Mouse (Mus musculus) granulocyte monocyte progenitor cell, adult 5-6 weeks (primary cell): ENCODE data around the gene Gpr84. TPM values are rescaled to one million over a fixed set of nuclear protein-coding genes. Genes with fewer than 3 reads are reported as not detected.
"Not testable (repeated sequence)": the region's sequence is repeated elsewhere in the genome, so short reads cannot be mapped to it uniquely, and the experiment has no call there.

Experiments
- ATAC-seq: replicated peaks from 2 replicates; pipeline ENCODE4 v1.8.0; 2016; ENCODE audit warnings: mild to moderate bottlenecking, moderate TSS enrichment, inconsistent platforms; ENCODE audit not compliant: poor library complexity, severe bottlenecking
- total RNA-seq, 2 experiments: library from RNA; stranded (forward) in 1 of 2; stranded (reverse) in 1 of 2; fragments of 200-712, 200-1000 nt in 1 of 2; fragments of >200 nt in 1 of 2; fragmentation: Nextera tagmentation in 1 of 2; gene quantifications; 2 replicates each; pipeline ENCODE4 v1.2.3; 2014 to 2017

Gene Gpr84
- total RNA-seq, 2 experiments from 2014 or later: 0.77 to 1.0 TPM

DNA sequence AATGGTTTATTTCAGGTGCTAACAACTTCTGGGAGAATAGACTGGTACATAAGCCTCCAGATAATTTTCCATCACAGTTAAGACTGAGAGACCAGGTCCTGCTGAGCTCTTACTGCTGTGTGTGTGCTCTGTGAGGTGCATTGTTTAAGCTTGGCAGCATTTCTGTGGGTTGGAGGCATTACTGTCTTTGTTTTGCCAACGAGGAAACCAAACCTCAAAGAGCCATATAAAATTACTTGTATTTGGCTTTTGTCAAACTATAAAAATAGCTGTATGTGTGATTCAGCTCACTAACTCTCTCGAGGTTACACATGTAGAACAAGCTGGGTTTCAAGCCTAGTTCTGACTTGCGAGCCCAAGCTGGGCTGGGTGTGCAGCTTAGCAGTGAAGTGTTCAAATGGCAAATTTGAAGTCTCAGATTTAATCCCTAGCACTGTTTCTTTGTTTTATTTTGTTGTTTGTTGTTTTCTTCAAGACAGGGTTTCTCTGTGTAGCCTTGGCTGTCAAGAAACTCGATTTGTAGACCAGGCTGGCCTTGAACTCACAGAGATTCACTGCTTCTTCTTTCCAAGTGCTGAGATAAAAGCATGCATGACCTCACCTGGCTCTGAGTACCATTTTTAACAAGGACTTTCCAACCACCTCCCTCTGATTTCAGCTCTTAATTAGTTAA lies 17.6 kb downstream of the Gpr84 start:
- no peak for ATAC-seq

DNA sequence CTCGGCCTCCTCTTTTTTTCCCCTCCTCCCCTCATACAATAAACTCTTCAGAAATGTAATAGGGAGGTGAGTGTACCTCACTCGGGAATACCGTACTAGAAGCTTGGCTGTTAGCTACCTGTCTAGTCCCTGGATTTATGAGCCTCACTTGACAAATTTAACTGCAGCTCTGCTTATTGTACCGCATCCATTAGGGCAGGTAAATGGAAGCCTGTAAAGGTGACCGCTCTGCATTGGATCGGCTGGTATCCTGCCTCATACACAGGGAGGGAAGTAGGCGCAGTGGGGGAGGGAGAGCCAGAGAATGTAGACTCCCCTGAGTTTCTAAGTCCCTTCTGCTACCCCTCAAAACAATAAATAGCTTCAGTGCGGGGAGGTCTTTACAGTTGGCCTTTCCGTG lies 19.6 kb downstream of the Gpr84 start:
- no peak for ATAC-seq

DNA sequence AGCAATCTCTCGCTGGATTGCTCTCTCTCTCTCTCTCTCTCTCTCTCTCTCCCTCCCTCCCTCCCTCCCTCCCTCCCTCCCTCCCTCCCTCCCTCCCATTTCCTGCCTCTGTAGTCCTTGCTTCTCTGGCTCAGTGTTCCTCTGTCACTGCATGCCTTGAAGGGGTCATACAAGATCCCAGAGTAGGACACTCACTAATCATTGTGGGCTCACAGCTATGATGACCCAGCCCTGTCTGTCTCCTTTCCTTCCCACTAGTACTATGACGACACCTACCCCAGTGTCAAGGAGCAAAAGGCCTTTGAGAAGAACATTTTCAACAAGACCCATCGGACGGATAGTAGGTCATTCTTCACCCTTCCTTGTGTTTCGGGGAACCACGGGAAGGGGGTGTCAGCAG lies 20.0 kb downstream of the Gpr84 start:
- no peak for ATAC-seq

DNA sequence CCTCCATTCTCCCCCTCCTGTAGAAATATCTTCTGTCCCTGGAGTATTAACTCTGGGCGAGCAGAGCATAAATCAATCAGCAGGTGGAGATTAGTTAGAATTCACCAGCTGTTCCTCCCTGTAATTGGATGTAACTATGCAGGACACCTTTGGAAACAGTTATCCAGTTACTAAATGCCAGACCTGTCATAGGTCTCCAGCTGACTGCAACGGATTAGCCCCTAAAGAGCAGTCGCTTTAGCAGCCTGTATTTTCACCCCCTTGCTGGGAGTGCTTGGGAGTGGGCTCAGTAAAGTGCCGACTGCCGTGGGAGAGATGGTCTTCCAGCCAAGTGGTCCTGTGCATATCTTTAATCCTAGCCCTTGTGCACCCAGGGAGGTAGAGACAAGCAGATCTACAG lies 20.8 kb downstream of the Gpr84 start:
- ATAC-seq: no peak

DNA sequence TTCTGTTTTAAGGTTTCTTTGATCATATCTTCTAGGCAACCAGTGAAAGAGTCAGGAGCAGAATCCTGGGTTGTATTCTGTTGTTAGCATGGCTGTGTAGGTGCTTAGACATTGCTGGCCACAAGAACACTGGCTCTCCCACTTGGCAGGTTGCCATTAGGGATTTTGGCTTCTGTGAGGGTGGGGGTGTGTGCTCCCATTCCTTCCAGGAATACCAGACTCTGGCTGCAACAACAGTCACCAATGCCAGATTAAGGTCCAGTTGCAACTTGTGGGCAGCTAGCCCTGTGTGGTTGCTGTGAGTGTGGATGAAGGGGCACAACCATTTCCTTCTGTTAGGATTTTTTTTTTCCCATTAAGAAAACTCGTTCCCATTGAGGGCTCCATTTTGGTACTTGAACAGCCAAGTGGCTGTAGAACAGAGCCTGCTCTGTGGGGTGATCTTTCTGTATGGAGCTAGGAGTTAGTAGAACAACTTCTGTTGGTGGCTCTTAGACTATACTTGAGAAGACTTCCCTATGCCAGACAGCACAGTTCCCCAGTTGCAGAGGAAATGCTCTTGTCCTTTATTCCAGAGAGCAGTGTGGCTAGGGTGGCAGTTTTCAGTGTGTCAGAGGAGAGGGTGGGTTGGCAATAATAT lies 24.5 kb downstream of the Gpr84 start:
- no peak for ATAC-seq

DNA sequence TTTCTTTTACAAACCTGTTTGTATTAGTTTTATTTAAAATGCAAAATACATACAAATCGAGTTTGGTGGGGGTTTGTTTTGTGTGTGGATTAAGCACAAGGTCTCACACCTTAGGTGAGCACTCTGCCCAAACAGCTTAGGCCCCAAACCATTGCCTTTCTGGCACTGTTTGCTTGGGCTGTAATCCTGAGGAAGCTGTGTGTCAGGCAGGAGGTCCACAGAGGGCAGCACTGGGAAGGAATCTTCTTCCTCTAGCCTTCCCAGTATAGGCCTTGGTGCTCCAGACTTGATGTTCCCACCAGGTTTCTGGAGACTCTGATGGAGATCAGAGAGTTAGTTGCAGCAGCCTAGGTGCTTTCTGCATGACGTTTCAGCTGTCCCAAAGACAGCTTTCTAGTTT lies 25.8 kb downstream of the Gpr84 start:
- ATAC-seq: no peak

DNA sequence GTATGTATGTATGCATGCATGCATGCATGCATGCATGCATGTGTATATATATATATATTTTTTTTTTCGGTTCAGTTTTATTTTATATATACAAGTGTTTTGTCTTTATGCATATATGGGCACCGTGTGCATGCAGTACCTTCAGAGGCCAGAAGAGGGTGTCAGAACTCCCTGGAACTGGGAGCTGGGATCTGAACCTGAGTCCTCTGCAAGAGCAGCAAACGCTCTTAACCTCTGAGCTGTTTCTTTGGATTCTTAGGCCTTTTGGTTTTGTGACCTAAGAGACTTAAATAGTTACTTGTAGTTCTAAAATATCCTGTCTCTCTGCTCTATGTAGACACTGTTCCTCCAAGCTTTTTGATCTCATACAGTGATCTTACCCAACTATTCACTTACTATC lies 26.3 kb downstream of the Gpr84 start:
- ATAC-seq: peak; percentile 52; the same call in 1 of the 2 replicates

DNA sequence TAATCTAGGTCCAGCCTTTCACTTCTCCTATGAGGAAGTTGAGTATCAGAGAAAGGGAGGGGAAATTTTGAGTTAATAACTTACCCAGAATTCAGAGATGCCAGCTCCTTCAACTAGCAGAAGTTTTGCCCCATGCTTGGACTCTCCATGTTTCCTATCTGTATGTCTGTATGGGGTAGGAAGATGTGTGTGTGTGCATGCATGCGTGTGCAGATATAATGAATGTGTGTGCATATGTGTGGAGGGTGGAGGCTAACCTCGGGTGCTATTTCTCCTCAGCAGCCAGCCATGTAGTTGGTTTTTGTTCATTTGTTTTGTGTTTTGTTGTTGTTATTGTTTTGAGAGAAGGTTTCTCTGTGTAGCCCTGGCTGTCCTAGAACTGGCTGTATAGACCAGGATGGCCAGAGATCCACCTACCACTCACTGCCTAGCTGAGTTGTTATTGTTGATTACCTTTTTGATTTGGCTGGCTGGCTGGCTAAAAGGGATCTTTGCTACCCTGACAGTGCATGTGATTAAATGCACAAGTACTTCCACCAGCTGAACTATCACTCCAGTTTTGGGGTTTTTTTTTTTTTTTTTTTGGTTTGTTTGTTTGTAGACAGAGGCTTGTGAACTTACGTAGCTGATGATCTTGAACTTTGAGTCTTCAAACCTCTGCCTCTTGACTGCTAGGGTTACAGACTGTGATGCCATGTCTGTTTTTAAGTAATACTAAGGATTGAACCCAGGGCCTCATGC lies 28.8 kb downstream of the Gpr84 start:
- ATAC-seq: no peak

DNA sequence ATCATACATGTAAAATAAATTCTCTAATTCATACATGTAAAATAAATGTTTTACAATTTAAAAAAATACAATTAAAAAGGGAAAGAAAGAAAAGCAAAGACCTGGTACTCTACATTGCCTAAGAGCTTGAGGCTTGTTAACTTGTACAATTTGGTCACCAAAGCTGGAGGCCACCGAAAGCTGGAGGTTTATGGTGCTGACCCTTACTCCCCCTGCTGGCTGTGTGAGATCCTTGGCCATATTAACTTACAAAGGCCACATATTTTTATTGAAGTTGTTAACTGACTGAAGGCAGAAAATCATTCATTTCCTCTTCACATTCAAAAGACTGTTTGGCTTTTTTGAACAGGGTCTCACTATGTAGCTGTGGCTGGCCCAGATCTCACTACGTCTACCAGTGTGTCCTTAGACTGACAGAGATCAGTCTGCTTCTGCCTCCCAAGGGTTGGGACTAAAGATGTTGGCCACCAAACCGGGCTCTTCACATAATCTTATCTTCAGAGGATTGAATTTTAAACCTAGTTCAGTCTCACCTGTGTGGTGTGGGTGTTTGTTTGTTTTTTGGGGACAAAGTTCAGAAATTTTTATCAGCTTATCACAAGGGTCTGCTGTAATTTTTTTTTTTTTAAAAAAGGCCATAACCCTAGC lies 29.5 kb downstream of the Gpr84 start:
- ATAC-seq: peak; percentile 85

DNA sequence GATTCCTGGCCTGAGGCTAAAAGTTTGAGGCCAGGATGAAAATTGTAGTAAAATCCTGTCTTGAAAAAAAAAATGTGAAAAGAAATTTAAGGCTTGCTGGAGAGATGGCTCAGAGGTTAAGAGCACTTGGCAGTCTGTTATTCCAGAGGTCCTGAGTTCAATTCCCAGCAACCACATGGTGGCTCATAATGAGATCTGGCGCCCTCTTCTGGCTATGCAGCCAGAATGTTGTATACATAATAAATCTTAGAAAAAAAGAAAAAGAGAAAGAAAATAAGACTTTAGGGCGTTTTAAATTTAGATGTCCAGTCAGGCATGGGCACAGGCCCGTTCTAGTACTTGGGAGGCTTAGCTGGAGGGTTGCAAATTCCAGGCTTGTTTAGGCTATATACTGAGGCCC lies 30.7 kb downstream of the Gpr84 start:
- ATAC-seq: no peak

DNA sequence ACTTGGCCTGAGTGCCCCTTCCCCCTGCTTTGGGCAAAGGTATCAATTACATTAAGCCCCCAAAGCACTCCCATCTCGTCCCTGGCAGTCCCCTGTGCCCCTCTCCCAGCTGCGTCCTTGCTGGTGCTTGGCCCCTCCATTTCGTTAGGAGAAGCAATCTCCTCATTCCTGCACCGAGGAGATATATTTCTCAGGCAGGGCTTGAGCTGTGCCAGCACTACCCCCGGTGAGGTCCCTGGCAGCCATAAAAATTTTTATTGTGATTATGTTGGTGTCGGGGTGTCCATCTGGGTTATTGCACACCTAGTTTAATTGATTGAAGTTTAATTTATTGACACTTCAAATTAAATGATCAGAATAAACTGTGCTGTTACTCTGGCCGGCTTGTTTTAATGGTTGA lies 32.5 kb downstream of the Gpr84 start:
- no peak for ATAC-seq

DNA sequence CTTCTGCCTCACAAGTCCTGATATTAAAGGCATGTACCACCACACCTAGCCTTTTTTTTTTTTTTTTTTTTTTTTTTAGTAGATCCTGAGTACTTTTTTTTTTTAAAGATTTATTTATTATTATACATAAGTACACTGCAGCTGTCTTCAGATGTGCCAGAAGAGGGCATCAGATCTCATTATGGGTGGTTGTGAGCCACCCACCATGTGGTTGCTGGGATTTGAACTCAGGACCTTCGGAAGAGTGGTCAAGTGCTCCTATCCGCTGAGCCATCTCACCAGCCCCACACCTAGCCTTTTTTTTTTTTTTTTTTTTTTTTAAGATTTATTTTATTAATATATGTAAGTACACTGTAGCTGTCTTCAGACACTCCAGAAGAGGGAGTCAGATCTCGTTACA lies 34.5 kb downstream of the Gpr84 start:
- ATAC-seq: not testable (repeated sequence)

DNA sequence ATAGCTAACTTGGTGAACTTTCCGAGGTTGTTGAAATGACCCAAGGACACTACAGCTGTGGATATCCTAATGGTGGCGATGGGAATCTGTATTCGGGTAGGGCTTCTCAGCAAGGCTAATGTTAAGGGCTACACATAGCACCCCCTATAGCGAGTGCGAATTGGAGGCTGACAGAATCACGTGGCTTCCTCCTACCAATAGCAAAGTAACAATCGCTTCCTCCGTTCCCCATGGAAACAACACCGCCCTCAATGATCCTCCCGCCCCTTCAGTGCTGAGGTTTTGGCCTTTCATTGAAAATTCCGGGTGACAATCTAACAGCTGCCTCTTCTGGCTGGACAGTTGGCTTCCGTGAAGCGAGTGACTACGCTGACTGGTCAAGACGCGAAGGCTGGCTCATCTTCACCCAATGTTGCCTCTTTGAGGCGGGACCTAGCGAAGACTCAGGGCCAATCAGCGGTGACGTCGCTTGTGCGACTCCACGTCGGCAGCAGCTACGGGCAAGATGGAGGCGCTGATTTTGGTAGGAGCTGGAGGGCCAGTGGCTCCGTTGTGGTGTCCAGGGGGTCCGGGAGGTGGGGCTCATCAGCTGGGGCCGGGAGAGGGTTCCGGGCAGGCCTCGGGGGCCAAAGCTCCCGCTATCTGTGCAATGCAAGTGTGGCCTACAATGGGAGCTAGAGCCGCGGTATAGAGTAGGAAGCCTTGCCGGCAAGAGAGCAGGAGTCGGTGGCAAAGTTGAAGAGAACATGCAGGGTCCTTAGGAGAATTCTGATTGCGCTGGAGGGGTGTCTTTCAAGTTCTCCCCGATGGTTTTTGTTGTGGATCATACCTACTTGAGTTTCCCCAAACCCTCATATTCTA lies 37.8 kb downstream of the Gpr84 start, which contains the start of gene Copz1:
Gene Copz1, plus strand, starts transcription at position 296 of the 861 bp plus-strand sequence.
- ATAC-seq: peak; percentile 93

DNA sequence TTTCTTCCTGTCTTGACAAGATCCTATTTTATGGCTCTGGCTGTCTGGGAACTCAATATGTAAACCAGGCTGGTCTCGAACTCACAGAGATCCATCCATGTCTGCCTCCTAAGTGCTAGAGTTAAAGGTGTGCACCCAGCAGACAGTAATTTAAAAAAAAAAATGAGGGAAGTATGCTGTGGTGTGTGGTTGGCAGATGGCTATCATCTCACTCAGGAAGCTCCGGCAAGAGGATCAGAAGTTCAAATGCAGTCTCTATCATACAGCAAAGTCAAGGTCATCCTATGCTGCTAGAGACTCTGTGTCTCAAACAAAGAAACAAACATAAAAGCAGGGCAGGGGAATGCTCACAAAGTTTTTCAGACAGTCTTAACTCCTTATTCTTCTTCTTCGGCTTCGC lies 41.5 kb downstream of the Gpr84 start:
- no peak; the same call in 1 of the 2 replicates for ATAC-seq

DNA sequence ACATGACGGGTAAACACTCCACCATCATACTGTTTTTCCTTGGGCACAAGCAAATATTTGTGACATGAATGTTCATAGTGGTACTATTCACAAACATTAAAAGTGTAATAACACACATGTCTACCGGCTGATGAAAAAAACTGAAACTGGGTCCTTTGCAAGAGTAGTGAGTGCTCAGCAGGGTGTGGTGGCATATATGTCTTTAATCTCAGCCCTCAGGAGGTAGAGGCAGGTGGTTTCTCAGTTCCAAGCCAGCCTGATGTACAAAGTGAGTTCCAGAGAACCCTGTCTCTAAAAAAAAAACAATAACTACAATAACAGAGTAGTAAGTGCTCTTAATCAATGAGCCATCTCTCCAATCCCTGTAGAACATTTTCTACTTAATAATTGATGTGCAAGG lies 45.6 kb downstream of the Gpr84 start:
- ATAC-seq: no peak

DNA sequence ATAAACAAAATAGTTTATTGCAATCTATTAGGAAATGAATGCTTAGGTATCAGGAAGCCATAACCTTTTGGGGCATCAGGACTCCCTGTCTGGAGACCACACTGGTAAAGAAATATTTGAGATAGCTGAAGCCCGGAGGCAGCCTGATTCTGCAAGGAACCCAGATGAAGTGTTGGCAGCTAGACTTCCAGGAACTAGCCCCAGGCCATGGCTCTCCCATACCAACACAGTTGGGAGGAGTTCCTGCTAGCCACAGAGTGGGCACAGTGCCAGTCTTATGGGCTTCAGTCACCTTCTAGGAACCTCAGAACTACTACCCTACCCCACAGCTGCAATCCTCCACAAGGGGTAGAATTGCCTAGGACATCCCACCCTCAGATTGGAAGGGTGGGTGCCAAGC lies 50.4 kb downstream of the Gpr84 start:
- peak; percentile 28 for ATAC-seq

DNA sequence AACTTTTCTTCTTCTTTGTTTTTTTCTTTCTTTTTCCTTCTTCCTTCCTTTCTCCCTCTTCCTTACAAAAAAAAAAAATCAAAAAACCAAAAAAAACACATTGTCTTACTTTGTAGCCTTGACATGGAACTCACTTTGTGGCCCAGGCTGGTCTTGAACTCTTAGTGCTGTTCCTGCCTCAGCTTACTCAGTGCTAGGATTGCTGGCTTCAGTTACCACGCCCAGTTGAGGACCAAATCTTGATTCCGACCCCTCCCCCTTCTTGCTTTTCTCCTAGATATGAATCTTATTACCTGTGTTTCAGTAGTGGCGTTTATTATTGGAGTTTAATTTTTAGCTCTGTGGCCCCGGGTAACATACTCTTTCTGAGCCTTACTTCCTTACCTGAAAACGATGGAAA lies 51.2 kb downstream of the Gpr84 start:
- ATAC-seq: no peak
